Mouse (Mus musculus) gastrocnemius, postnatal 14 days (tissue): ENCODE results near the gene Adra1b. TPM values are rescaled to one million over a fixed set of nuclear protein-coding genes. Genes with fewer than 3 reads are reported as not detected.

Experiments used
- DNase-seq: peaks from one replicate; pipeline ENCODE4 v3.0.0; 2021; ENCODE audit warnings: mixed read lengths
- intact Hi-C: fragments of 180-260 bp; cut with DNase I; formaldehyde crosslinking; loops from one replicate; pipeline ENCODE4 v1.15.1; 2025; ENCODE audit warnings: low total_unique reads
- total RNA-seq, 2 experiments: library from RNA; stranded (reverse); gene quantifications; 2 replicates each; pipeline ENCODE4 v1.2.3; 2021

The Adra1b gene
- total RNA-seq, 2 experiments from 2014 or later: 0.33 to 0.51 TPM

DNA sequence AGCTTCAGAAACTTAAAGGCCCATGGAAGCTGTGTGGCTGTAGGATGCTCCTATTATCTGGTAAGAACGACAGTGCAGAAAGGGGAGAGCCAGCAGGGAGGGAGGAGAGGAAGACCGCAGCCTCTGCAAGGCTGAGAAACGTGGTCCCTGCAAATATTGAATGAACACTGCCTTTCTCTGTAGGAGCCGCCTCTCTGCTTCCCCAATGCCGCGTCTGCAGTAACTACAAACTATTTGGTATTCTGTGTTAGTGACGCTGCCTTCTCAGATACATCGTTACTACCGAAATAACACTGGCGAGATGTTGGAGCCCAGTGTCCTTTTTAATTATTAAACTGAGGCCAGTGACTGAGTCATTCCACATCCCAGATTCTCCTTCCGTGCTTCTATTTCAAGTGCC, 66.5 kb downstream of the Adra1b start:
- intact Hi-C loops: no loop called here

GRCm38 (mm10) chr11:43831530-43831929, 69.5 kb downstream of the Adra1b start:
- intact Hi-C loops: no loop called here
- no peak for DNase-seq

More for the DNA sequence above, 66.5 kb downstream of the Adra1b start:
- DNase-seq: no peak

GRCm38 (mm10) chr11:43826769-43827168, 74.2 kb downstream of the Adra1b start:
- intact Hi-C loops: no loop called here
- no peak for DNase-seq

DNA sequence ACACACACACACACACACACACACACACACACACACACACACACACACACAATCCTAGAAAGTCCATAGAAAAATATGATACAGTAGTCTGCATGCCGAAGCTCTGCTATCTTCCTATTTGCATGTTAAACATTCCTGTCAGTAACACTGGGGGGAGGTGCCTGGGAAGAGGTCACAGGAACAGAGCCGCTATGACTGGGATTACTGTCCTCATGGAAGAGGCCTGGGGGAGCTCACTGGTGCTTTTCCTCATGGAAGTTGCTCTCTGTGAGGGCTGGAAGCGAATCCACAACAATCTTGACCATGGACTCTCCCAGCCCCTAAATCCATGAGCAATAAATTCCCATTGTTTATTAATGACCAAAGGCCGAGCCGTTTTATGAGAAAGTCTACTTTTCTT, 77.7 kb downstream of the Adra1b start:
- no peak for DNase-seq
- intact Hi-C loops: no loop called here

- intact Hi-C loops: no loop called here
- no peak for DNase-seq
Measured at GRCm38 (mm10) chr11:43820552-43821460, 80.2 kb downstream of the Adra1b start.

DNA sequence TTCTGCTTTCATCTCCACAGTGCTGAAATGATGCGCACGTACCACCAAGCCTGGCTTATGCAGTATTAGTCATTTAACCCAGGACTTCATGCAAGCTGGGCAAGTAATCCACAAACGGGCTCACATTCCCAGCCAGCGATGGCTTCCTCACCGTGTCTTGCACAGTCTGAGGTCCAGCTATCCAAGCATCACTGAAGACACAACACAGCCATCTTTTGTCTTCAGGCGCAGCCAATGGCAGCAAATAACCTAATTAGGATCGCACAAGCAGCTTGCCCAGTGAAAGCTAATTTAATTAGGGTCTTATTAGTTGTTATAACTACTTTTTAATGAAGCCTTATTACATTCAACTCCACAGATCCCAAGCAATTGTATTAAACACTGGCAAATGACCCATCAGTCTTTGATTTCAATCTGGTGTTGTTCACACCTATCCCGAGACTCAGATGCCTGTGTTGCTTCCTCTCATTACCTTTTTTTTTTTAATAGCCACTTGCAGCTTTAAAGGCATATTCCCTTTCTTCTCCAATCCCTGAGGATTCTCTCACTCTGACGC, 83.6 kb downstream of the Adra1b start:
- DNase-seq: no peak
- intact Hi-C loops: no loop called here

DNA sequence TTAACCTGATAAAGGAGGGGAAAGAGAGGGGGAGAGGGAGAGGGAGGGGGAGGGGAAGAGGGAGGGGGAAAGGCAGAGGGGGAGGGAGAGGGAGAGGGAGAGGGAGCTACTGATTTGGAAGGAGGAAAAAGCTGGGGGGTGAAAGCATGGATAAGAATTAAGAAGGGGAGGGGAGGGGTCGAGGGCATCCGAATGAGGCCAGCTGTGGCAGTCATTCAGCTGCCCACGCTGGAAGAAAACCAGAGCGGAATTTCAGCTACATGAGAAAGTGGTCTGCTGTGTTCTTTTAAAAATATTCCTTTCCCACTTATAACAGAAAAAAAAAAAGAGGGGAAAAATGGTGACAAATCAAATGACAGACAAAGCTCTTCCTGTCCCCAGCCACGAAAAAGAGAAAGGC, 88.5 kb downstream of the Adra1b start:
- DNase-seq: no peak
- intact Hi-C loops: no loop called here

DNA sequence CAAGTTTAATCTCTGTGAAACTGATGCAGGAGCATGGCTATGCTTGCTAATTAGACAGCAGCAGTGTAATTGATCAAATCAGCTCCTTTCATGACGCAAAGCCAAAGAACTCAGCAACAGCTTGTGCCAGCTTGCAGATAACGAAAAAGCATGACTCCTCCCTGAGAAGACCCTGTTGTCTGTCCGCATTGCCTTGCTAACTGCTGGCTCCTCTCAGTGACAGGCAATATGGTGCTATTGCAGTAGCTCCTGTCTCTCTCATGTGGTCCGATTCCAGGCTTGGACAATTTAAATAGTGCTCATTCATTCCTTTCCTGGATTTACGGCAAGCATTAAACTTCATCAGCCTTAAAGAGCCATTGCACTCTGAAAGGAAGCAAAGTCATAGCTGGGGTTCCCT, 93.3 kb downstream of the Adra1b start:
- no peak for DNase-seq
- intact Hi-C loops: no loop called here

GRCm38 (mm10) chr11:43795992-43796391, 105.0 kb downstream of the Adra1b start:
- intact Hi-C loops: no loop called here
- DNase-seq: no peak

DNA sequence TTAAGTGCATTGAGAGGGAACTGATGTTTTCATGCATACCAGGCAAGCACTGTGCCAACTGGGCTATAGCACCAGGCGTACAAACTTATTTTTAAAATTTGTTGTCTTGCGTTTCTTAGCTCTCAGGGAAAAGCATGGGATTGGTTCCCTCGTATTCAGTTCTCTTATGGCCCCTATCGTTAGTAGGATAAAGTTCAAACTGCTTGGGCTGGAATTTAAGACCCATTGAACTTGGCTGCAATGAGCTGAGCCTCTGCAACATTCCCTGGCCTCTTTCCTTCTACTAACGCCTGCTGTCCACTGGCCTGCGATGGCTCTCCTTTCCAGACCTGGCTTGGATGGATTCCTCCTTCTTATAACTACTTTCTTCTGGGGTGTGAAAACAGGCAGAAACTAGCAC, 110.6 kb downstream of the Adra1b start:
- DNase-seq: no peak
- intact Hi-C loops: no loop called here

DNA sequence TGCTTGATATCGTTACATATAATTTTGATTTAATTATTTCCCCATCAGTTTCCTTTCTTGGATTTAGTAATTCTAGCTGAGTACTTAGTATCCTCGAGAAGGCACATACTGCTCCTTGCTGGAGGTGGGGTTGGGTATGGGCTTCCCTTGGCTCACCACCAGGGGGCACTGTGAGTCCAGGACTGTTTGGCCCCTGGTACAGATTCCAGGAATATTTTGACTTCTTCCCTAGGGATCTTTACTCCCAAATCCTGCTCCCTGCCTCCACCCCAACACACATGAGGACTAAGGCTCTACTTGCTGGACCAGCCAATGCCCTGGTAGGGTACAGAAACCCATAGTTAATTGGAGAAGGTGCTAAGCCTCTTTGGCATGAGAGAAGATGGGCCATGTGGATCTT, 117.2 kb downstream of the Adra1b start:
- peak; percentile 63 for DNase-seq
- intact Hi-C loops: no loop called here

DNA sequence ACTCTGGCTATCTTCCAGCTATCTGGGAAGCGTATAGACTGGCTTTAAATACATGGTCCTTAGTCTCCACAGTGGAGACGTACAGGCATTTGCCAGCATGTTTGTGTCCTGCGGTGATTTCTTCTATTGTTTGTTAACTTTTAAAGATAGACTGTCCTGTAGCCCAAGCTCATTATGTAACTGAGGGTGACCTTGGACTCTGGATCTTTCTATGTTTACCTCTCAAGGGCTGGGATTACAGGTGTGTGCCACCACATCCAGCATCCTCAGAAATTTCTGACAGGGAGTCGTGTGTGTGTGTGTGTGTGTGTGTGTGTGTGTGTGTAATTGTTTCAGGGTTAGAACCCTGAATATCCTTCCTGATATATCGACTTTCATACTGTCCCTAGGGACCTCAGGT, 117.9 kb downstream of the Adra1b start:
- intact Hi-C loops: no loop called here
- DNase-seq: no peak

DNA sequence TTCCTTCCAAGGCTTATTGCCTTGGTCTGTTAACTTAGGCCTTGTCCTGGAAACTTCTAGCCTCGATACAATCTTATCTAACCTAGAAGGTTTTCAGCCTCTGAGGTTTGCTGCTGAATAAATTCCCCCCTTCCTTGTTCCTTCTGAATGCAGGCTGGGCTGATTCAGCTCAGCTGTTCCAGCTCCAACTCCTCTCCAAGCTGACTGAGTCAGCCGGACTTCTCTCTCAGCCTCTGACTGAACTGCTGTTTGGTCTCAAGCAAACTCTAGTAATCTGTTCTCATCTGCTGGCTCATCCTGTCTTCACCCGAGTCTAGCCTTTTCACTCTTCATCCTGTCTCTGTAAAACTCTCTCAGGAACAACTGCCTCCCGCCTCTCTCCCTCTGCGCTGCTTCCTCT, 121.5 kb downstream of the Adra1b start:
- intact Hi-C loops: no loop called here
- no peak for DNase-seq

DNA sequence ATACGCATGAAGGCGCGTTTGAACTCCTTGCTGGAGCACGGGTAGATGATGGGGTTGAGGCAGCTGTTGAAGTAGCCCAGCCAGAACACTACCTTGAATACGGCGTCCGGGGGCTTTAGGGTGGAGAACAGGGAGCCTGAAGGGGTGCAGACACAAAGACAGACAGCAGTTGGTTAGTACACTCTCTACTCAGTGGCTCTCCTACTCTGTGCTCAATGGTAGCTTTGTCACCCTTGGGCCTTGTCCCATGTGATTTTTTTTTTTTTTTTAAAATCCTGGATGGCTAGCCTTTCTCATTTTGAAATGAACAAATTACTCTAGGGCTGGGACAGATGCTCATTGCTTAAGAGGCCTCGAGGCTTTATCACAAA, 124.7 kb downstream of the Adra1b start:
- no peak for DNase-seq
- intact Hi-C loops: no loop called here

GRCm38 (mm10) chr11:43775469-43776323, 125.3 kb downstream of the Adra1b start:
- intact Hi-C loops: no loop called here
- DNase-seq: peak; percentile 11

DNA sequence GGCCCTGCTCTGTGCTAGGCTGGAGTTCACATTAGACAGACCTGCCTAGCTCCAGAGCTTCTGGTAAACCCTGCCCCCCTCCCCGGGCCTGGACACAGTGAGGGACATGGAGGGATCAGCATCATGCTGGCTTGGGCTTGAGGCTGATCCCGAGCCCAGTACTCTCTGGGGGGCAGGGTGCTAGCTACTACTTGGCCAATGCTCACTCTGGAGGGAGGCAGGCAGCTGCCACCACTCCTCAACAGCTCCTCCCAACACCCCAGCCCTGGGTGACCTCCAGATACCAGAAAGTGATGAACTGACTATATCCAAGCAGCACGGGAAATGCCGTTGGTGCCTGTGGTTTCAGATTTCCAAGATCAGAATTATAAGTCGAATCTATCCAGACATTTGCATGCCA, 127.3 kb downstream of the Adra1b start:
- intact Hi-C loops: no loop called here
- peak; percentile 26 for DNase-seq

DNA sequence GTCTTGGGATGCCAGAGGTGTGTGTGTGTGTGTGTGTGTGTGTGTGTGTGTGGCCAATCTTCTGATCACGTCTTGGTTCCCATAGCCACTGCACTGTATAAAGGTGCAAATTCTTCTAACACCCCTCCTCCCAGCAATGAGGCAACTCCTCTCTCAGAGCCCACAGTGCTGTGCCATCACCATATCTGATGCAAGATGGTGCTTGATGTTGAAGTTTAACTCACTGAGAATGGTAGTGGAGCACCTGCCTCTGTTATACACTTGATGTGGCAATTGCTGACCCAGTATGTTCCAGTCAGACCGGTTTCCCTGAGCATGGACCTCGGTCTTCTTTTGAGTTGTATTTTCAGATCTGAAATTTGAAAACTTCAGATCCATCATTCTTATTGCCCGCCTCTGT, 130.9 kb downstream of the Adra1b start:
- DNase-seq: no peak
- intact Hi-C loops: loop anchor here (2.0 kb wide), 1 partner anchor 561 kb away; no protein-coding TSS in a partner anchor

- DNase-seq: no peak
- intact Hi-C loops: no loop called here
Measured at GRCm38 (mm10) chr11:43767749-43768148, 133.3 kb downstream of the Adra1b start.

- peak; percentile 68 for DNase-seq
- intact Hi-C loops: no loop called here
Measured at GRCm38 (mm10) chr11:43766922-43767648, 133.9 kb downstream of the Adra1b start.

GRCm38 (mm10) chr11:43758436-43758835, 142.6 kb downstream of the Adra1b start:
- intact Hi-C loops: no loop called here
- DNase-seq: no peak
